Mouse (Mus musculus): Measurements from ENCODE around the gene Xcl1.

The Xcl1 gene

GRCm38 (mm10) chr1:164900696-164901095, 34.6 kb downstream of the Xcl1 start:
- no peak for DNase-seq (ENCODE audit: low spot score)

GRCm38 (mm10) chr1:164900226-164900625, 35.1 kb downstream of the Xcl1 start:
- DNase-seq (ENCODE audit: low spot score): no peak

DNA sequence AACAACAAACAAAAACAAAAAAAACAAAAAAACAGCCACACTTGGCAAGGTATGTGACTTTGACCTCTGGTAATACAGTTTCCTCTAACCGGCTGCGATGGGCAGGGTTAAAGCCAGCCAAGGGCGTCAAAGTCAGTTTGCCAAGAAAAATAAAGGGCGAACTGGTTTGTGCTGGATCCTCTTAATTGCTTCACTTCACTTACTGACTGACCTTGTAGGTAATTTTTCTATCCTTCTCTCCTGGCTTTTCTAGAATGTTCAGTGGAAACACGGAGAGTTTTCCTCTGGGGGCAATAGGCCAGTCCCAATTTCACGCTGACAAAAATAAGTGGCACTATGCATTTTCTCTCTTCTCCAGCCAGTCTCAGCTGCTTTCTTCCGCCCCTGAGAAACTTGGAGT, 35.8 kb downstream of the Xcl1 start:
- no peak for DNase-seq (ENCODE audit: low spot score)

- DNase-seq (ENCODE audit: low spot score): peak; percentile 71
Observed at GRCm38 (mm10) chr1:164898846-164899351, 36.4 kb downstream of the Xcl1 start.

GRCm38 (mm10) chr1:164897163-164897817, 38.0 kb downstream of the Xcl1 start:
- DNase-seq (ENCODE audit: low spot score): no peak

GRCm38 (mm10) chr1:164896211-164897145, 38.8 kb downstream of the Xcl1 start:
- DNase-seq (ENCODE audit: low spot score): no peak

GRCm38 (mm10) chr1:164895806-164896205, 39.5 kb downstream of the Xcl1 start:
- DNase-seq (ENCODE audit: low spot score): no peak

DNA sequence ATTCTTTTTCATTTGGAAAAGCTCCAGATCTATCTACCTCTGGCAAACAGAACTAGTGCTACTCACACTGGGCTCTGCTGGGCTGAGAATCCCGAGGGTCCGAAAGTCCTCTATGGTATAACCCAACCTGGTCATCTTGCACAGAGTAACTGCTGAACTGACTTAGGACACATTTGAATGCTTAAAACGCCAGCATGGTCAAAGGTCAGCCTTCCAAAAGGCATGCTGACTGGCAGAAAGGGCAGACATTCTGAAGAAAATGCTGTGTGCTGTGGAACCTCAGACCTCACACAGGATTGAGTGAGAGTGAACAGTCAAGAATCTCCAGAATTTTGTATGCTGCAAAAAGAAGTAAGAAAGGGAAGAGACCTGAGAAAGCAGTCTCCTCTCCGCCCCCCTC, 45.0 kb downstream of the Xcl1 start:
- DNase-seq (ENCODE audit: low spot score): no peak

GRCm38 (mm10) chr1:164888563-164888962, 46.8 kb downstream of the Xcl1 start:
- DNase-seq (ENCODE audit: low spot score): no peak

DNA sequence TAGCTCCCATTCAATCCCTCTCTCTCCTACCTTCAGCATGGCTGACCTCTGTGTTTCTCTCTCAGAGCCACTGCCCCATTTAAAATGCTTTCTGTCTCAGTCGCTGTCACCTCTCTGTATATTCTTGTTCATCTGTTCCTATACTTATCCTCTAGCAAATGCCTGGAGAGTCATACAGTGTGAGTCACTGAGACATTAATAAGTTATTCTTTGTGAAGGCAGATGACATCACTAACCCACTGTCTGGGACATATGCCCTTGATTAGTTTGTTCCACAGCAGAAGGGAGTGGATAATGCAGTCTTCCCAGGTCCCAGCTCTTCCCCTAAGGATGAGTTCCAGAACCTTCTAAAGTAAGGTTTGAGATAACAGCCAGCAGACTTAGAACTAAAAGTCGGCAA, 47.6 kb downstream of the Xcl1 start:
- DNase-seq (ENCODE audit: low spot score): no peak

DNA sequence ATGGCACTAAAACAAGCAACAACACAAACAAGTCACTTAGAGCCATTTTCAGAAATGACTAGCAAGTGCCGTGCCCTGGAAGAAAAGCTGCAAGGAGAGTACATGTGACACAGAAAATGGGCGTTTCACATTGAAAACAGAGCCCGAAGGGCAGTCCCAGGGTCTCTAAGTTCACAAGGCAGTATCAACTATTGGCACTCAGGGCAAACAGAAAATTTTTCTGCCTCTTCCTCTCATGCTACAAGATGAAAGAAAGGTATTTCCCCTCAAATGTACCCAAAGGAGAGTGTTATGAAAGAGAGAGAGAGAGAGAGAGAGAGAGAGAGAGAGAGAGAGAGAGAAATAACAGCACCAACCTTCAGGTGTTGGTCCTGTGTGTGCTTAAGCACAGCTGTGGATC, 53.4 kb downstream of the Xcl1 start:
- no peak for DNase-seq (ENCODE audit: low spot score)

All from ovary, postnatal 36 days (tissue).